Mouse (Mus musculus) embryo, embryonic 10.5 days (tissue): ENCODE measurements at regions not wholly inside any gene's neighbourhood (a gene's known extent, or its start where the extent isn't known, plus 50 kb on each side); places are given as distances from the start of the nearest gene placed in this dataset.

ENCODE experiments used
- DNase-seq: peaks from one replicate; pipeline ENCODE4 v3.0.0-alpha.2; 2015; ENCODE audit warnings: low spot score

GRCm38 (mm10) chr14:110685247-110685646 lies 69.7 kb downstream of the Slitrk6 start:
- DNase-seq = no peak

GRCm38 (mm10) chr14:110679741-110680140 lies 75.2 kb downstream of the Slitrk6 start:
- no peak for DNase-seq

GRCm38 (mm10) chr14:110665712-110666111 lies 89.2 kb downstream of the Slitrk6 start:
- DNase-seq = no peak

- DNase-seq = no peak
These were observed 91.7 kb downstream of the Slitrk6 start for GRCm38 (mm10) chr14:110663231-110663630.

- DNase-seq = no peak
These were observed 120.8 kb downstream of the Slitrk6 start for GRCm38 (mm10) chr14:110634147-110634546.

- DNase-seq = no peak
These were observed 131.2 kb downstream of the Slitrk6 start for GRCm38 (mm10) chr14:110623716-110624115.

GRCm38 (mm10) chr14:110618496-110618920 lies 136.4 kb downstream of the Slitrk6 start:
- no peak for DNase-seq

- DNase-seq = no peak
These were observed 138.5 kb downstream of the Slitrk6 start for GRCm38 (mm10) chr14:110616447-110616846.

GRCm38 (mm10) chr14:110580311-110580710 lies 174.6 kb downstream of the Slitrk6 start:
- DNase-seq = no peak

GRCm38 (mm10) chr14:110570717-110571116 lies 184.2 kb downstream of the Slitrk6 start:
- no peak for DNase-seq

GRCm38 (mm10) chr14:110565783-110566445 lies 189.0 kb downstream of the Slitrk6 start:
- no peak for DNase-seq

GRCm38 (mm10) chr14:110564621-110565020 lies 190.3 kb downstream of the Slitrk6 start:
- DNase-seq = no peak

- no peak for DNase-seq
These were observed 209.7 kb downstream of the Slitrk6 start for GRCm38 (mm10) chr14:110545265-110545664.

GRCm38 (mm10) chr14:110543303-110544134 lies 211.4 kb downstream of the Slitrk6 start:
- DNase-seq = no peak

GRCm38 (mm10) chr14:110527306-110527705 lies 227.6 kb downstream of the Slitrk6 start:
- no peak for DNase-seq

GRCm38 (mm10) chr14:110485057-110485456 lies 269.9 kb downstream of the Slitrk6 start:
- no peak for DNase-seq

GRCm38 (mm10) chr14:110472743-110473142 lies 282.2 kb downstream of the Slitrk6 start:
- peak; percentile 40 for DNase-seq

- DNase-seq = no peak
These were observed 282.8 kb downstream of the Slitrk6 start for GRCm38 (mm10) chr14:110472176-110472575.

GRCm38 (mm10) chr14:110470714-110471113 lies 284.2 kb downstream of the Slitrk6 start:
- DNase-seq = no peak

- no peak for DNase-seq
These were observed 286.3 kb downstream of the Slitrk6 start for GRCm38 (mm10) chr14:110468457-110469311.
